Mouse (Mus musculus): ENCODE results near the gene Cdh23. TPM values are rescaled to one million over a fixed set of nuclear protein-coding genes. Genes with fewer than 3 reads are reported as not detected.

The Cdh23 gene
- 2.3 TPM for polyA plus RNA-seq (2014; fragmentation: Illumina TruSeq; extraction: RNeasy Lipid Tissue Mini Kit (QIAGEN cat#74804); ENCODE audit: low read depth, low replicate concordance)

DNA sequence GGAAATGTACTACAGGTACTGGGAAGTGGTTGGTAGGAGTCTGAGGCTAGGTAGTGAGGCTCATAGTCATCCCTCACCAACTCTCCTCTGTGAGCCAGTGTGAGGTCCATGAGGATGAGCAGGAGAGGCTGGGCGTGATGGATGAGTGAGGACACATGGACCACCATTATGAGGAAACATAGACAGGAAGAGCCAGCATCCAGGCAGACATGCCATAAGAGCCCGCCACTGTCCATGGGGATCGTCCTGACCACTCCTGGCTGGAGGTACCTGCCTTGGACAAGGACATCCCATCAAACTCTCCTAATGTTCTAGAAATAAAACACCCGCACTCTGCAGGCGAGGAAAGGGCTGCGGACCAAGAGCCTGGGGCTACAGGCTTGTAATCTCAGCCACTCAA lies at the start of gene Cdh23:
Cdh23 (minus strand) TSS at position 101 of the 400 bp plus-strand sequence.

DNA sequence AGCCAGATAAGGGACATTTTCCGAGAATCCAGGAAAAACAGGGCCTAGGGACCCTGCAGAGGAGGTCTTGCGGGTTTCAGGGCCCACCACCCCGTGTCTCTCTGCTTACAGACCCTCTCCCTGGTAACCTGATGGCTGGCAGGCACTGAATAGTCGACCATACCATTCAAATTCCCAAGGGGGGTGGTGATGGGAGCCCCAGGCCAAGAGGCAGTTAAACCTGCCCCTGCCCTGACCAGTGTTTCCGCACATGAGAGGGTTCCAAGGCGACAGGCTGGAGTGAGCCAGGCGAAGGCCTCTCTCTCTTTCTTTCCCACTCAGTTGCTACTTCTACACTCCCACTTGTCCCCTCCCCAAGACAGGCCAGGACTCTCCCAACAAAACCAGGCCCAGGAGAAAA lies 296.8 kb downstream of the Cdh23 start, which contains the start of gene Gm17455:
Gm17455 (plus strand) TSS at position 278 of the 400 bp plus-strand sequence.

DNA sequence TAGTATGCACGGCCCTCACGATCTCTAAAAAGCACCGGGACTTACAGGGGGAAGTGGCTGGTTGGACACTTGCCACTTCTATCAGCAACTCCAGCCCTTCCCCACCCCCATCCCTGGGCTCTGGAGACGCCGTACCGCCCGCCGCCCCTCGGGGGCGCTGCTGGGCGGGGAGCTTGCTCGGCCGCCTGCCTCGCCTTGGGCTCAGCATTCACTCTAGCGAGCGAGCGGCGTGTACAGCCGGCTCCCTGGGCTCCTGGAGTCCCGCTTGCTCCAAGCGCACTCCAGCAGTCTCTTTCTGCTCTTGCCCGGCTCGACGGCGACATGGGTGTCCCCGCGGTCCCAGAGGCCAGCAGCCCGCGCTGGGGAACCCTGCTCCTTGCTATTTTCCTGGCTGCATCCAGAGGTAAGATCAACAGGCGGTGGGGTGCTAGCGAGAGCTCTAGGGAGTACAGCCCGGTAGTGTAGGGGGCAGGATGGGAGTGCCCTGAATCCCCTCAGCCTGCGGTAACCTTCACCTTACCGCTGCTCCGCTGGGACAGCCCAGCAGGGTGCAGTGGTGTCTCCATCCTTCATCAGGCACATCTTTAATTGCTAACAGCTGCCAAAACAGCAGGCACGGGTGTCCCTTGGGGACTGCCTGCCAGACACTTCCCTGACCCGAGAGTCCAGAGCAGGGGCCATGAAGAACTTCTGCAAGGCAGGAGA lies 349.4 kb downstream of the Cdh23 start, which contains the start of gene Vsir:
Vsir (plus strand) TSS at position 151 of the 705 bp plus-strand sequence.

DNA sequence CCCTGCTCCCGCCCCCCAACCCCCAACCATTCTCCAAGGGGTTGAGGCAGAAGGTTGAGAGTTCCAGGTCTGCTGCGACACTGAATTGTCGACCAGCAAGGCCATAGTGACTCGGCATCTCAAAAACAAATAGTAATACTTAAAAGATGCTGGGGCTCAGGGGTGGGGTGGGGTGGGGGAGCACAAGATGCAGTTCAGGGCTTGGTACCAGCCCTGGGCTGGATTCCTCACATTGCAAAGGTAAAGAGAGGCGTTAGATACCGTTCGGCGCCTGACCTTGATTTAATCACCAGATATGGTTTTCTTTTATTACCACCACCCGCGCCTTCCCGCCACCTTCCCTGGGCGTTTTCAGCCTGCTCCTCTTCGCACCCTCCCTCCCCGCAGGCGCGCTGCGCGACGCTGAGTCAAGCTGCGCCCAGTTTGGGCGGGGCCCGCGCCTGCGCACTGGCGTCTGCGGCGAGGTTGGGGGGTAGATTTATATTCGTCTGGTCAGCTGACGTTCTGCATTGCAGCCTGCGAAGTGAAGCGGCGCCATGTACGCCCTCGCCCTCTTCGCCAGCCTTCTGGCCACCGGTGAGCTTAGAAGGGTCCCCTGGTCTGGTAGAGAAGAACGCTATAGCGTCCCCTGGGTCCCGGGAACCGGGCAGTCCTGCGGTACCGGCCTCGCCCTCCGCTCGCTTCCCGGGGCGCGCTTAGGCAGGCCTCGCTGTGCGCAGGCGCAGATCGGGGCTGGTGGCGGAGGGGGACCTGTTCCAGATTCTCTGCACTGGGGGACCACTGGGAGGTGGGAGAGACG lies 418.9 kb downstream of the Cdh23 start, which contains the start of gene Psap:
Psap (plus strand) TSS at position 421 of the 799 bp plus-strand sequence.

Other genes with a start within 250 kb of the Cdh23 start
- gene Slc29a3, start 56.3 kb upstream of the Cdh23 start, polyA plus RNA-seq (2014; fragmentation: Illumina TruSeq; extraction: RNeasy Lipid Tissue Mini Kit (QIAGEN cat#74804); ENCODE audit: low read depth, low replicate concordance): 26.2 TPM
- gene Unc5b, start 135.1 kb upstream of the Cdh23 start, polyA plus RNA-seq (2014; fragmentation: Illumina TruSeq; extraction: RNeasy Lipid Tissue Mini Kit (QIAGEN cat#74804); ENCODE audit: low read depth, low replicate concordance): 0.10 TPM

Measured in testis, adult 10 weeks (tissue).